Mouse (Mus musculus) megakaryocyte, embryonic 14.5 days (primary cell): ENCODE measurements around the gene Coq5. TPM values are rescaled to one million over a fixed set of nuclear protein-coding genes. Genes with fewer than 3 reads are reported as not detected.

ENCODE experiments used
- H3K27me3 ChIP-seq: replicated peaks from 2 replicates; pipeline ENCODE3; 2012; ENCODE audit warnings: inconsistent platforms
- H3K36me3 ChIP-seq: replicated peaks from 2 replicates; pipeline ENCODE3; 2012; ENCODE audit warnings: low read length, inconsistent platforms, mixed read lengths
- H3K4me1 ChIP-seq: 2 replicates; pipeline ENCODE4 v1.6.1; 2012; ENCODE audit warnings: inconsistent platforms
- H3K4me3 ChIP-seq: replicated peaks from 2 replicates; pipeline ENCODE3; 2012; ENCODE audit warnings: moderate library complexity, mild to moderate bottlenecking, inconsistent platforms
- H3K9me3 ChIP-seq: 2 replicates; pipeline ENCODE4 v1.6.1; 2012; ENCODE audit warnings: inconsistent platforms
- FLI1 ChIP-seq: IDR thresholded peaks from 2 replicates; pipeline ENCODE4 v1.6.1; 2012; ENCODE audit warnings: low read length, inconsistent platforms, mixed read lengths
- GATA1 ChIP-seq: IDR thresholded peaks from 3 replicates; pipeline ENCODE4 v1.6.1; 2012; ENCODE audit warnings: mixed read lengths, low read length, inconsistent platforms, borderline replicate concordance
- polyA plus RNA-seq: library from polyadenylated mRNA; stranded (reverse); fragments of >175 nt; gene quantifications from 2 replicates; pipeline ENCODE4 v1.2.3, GENCODE M21; 2012; ENCODE audit warnings: low replicate concordance; ENCODE audit not compliant: insufficient read depth

Coq5 gene
- polyA plus RNA-seq, 1 experiment, result 12.6 TPM

GRCm38 (mm10) chr5:115312354-115312753, 32.9 kb downstream of the Coq5 start:
- TF ChIP-seq GATA1, result no peak
- no peak for TF ChIP-seq FLI1
- H3K4me1 ChIP-seq, result peaks cover 30% of the 10 kb centered on the region
- no peak overlapping the region for H3K4me3 ChIP-seq
- peaks cover 7% of the 10 kb centered on the region for H3K27me3 ChIP-seq
- no peaks in the 10 kb centered on the region for H3K9me3 ChIP-seq
- H3K36me3 ChIP-seq, result peaks cover 3% of the 10 kb centered on the region

GRCm38 (mm10) chr5:115312816-115313667, 33.6 kb downstream of the Coq5 start:
- H3K27me3 ChIP-seq, result peaks cover 7% of the 10 kb centered on the region
- peaks cover 3% of the 10 kb centered on the region for H3K36me3 ChIP-seq
- no peak for TF ChIP-seq FLI1
- TF ChIP-seq GATA1, result no peak
- H3K9me3 ChIP-seq, result no peaks in the 10 kb centered on the region
- peaks cover 37% of the 10 kb centered on the region for H3K4me1 ChIP-seq
- H3K4me3 ChIP-seq, result no peak overlapping the region

- Histone ChIP-seq H3K4me1 (peaks cover 42% of the 10 kb centered on the region), H3K36me3 (no peaks in the 10 kb centered on the region), H3K27me3 (peaks cover 6% of the 10 kb centered on the region), H3K9me3 (no peaks in the 10 kb centered on the region), H3K4me3 (no peak overlapping the region)
- TF ChIP-seq GATA1 (no peak), FLI1 (no peak)
Observed at GRCm38 (mm10) chr5:115313668-115313943, 34.1 kb downstream of the Coq5 start.

GRCm38 (mm10) chr5:115316968-115317644, 37.6 kb downstream of the Coq5 start:
- H3K27me3 ChIP-seq, result no peaks in the 10 kb centered on the region
- TF ChIP-seq FLI1 (no peak), GATA1 (no peak)
- H3K4me3 ChIP-seq, result no peak overlapping the region
- no peaks in the 10 kb centered on the region for H3K9me3 ChIP-seq
- H3K36me3 ChIP-seq, result no peaks in the 10 kb centered on the region
- H3K4me1 ChIP-seq, result peaks cover 54% of the 10 kb centered on the region

GRCm38 (mm10) chr5:115317645-115318328, 38.3 kb downstream of the Coq5 start:
- H3K9me3 ChIP-seq, result no peaks in the 10 kb centered on the region
- H3K36me3 ChIP-seq, result no peaks in the 10 kb centered on the region
- TF ChIP-seq FLI1 (no peak), GATA1 (no peak)
- H3K4me1 ChIP-seq, result peaks cover 47% of the 10 kb centered on the region
- H3K27me3 ChIP-seq, result no peaks in the 10 kb centered on the region
- peak overlapping the region; percentile 35 for H3K4me3 ChIP-seq

- H3K9me3 ChIP-seq, result no peaks in the 10 kb centered on the region
- no peaks in the 10 kb centered on the region for H3K36me3 ChIP-seq
- TF ChIP-seq FLI1 (no peak), GATA1 (no peak; the same call in 2 of the 3 replicates)
- no peaks in the 10 kb centered on the region for H3K27me3 ChIP-seq
- H3K4me1 ChIP-seq, result peaks cover 35% of the 10 kb centered on the region
- H3K4me3 ChIP-seq, result peak overlapping the region; percentile 93
Observed at GRCm38 (mm10) chr5:115319004-115319940, 39.8 kb downstream of the Coq5 start.

GRCm38 (mm10) chr5:115326256-115326831, 46.9 kb downstream of the Coq5 start:
- TF ChIP-seq FLI1, result no peak
- Histone ChIP-seq H3K4me1 (peaks cover 45% of the 10 kb centered on the region), H3K4me3 (peak overlapping the region; percentile 100), H3K27me3 (no peaks in the 10 kb centered on the region), H3K9me3 (no peaks in the 10 kb centered on the region), H3K36me3 (peaks cover 32% of the 10 kb centered on the region)

- Histone ChIP-seq H3K9me3 (no peaks in the 10 kb centered on the region), H3K4me3 (peak within 1 kb of the TSS; percentile 100), H3K27me3 (no peaks in the 10 kb centered on the region), H3K36me3 (peaks cover 39% of the 10 kb centered on the region), H3K4me1 (peaks cover 49% of the 10 kb centered on the region)
- TF ChIP-seq GATA1, result no peak
- TF ChIP-seq FLI1, result no peak
Observed at GRCm38 (mm10) chr5:115326875-115327609, 47.6 kb downstream of the Coq5 start, which contains the start of gene Srsf9. Gene Srsf9 (plus strand): TSS chr5:115327177.
